Comparison of ENCODE assay signal across 7 mouse cellular contexts in genomic region chr17:31570321-31570925, GRCm38 (mm10).
DNase-seq lines count a peak whose midpoint lies in the region.

No protein-coding gene starts in this region.

- peak; percentile 44 for DNase-seq in kidney, postnatal 10 days
- DNase-seq in kidney, adult 11 months: no peak
- DNase-seq in B cell, adult 2 months: peak; percentile 9 to 16
- peak; percentile 52 for DNase-seq in MEL-GATA-1-ER (ENCODE audit: extremely low read depth, low read depth)
- DNase-seq in forelimb bud, embryonic 11.5 days (ENCODE audit: low read depth, low spot score): peak; percentile 61
- DNase-seq in mesoderm, embryonic 11.5 days (ENCODE audit: low read depth, low spot score): peak; percentile 61
- no peak for DNase-seq in cerebellum, adult 9-11 months

Comparison
In these comparisons a context has a peak if more than half of its experiments do, and no peak if none do; other contexts are left out.
1. DNase-seq: peak in kidney, postnatal 10 days (single experiment), B cell, adult 2 months (2 of 2), MEL-GATA-1-ER (single experiment), forelimb bud, embryonic 11.5 days (single experiment) and mesoderm, embryonic 11.5 days (single experiment); none in kidney, adult 11 months (single experiment) and cerebellum, adult 9-11 months (single experiment).